Mouse (Mus musculus) heart, adult 2 months (tissue): Measurements from ENCODE around the gene Zbtb2.

Experiments
- CTCF ChIP-seq: fragments of 200-600 bp; IDR thresholded peaks from 2 replicates; pipeline ENCODE4 v1.8.1; 2022; ENCODE audit warnings: antibody characterized with exemption, mild to moderate bottlenecking, moderate library complexity
- EP300 ChIP-seq: fragments of 200-500 bp; IDR thresholded peaks from 2 replicates; pipeline ENCODE4 v1.6.1; 2011; ENCODE audit warnings: low read depth, low read length, control low read depth; ENCODE audit not compliant: insufficient read depth
- POLR2A ChIP-seq: fragments of 200-500 bp; IDR thresholded peaks from 2 replicates; pipeline ENCODE4 v1.6.1; 2011; ENCODE audit warnings: mild to moderate bottlenecking, low read depth, low read length, control low read depth; ENCODE audit not compliant: insufficient read depth

DNA sequence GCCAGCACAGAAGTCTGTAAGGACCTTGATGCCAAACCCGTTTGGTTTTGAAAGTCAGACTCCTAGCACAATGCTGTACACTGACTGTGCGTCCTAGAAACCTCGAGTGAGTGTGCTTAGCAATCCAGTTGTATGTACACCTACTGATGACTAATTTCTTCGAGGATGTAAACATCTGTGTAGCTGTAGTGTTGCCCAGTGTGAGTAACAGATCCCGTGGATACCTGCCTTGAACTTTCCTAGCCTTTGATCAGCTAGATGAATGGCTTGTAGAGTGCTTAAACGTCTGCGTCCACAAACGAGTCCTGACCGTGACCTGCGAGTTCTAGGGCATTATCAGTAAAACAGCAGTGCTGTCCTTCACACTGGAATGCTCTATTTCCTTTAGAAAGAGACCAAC lies 1.1 kb upstream of the Zbtb2 start:
- no peak for TF ChIP-seq CTCF
- no peak for TF ChIP-seq EP300
- TF ChIP-seq POLR2A: no peak
